Comparison of ENCODE assay signal across 15 mouse cellular contexts in the genomic region with DNA sequence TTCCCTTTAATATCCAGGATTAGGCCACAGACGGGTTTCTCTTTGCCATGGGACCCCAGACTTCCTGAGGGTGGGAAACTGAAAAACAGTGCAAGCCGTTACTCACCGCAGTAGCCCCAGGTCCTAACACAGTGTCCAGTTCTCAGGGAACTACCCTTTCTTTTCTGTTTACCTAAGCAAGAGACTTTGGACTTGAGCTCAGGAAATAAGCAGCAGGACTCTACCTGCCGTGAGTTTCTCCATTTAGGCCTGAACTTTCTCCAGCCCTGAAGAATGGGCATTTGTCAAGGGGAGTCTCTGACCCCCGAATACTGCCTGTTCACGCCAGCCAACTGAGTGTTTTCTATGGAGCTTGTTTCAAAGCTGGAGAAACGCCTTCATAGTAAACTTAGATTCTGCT. TPM values are rescaled to one million over a fixed set of nuclear protein-coding genes. Genes with fewer than 3 reads are reported as not detected.
DNase-seq lines count a peak whose midpoint lies in the region; ATAC-seq lines count a peak whose summit lies in the region.
"Had no signal": no experiment of that assay in that cellular context is flagged by ENCODE, and none has a peak within 500 bp of the region (broad histone marks: within the 10 kb centered on the region; RNA-seq: fewer than 3 reads in every experiment).

No protein-coding gene starts in this region.

- no peak overlapping the region for H3K9ac ChIP-seq in forebrain, embryonic 16.5 days (replicated peaks; ENCODE audit: low read depth, low read length)
- no peak overlapping the region for H3K9ac ChIP-seq in liver, embryonic 13.5 days
- H3K9ac ChIP-seq in liver, embryonic 16.5 days (ENCODE audit: low read depth, low read length), result no peak overlapping the region
- H3K9ac ChIP-seq: limb, embryonic 13.5 days; midbrain, embryonic 15.5 days had no signal

- H3K4me1 ChIP-seq in forebrain, embryonic 10.5 days, result peaks cover 90% of the 10 kb centered on the region
- H3K4me1 ChIP-seq in forebrain, embryonic 16.5 days (replicated peaks; ENCODE audit: control insufficient read depth, insufficient read depth, low read length), result peaks cover 33% of the 10 kb centered on the region
- H3K4me1 ChIP-seq in liver, embryonic 13.5 days (replicated peaks), result peaks cover 39% of the 10 kb centered on the region
- no peaks in the 10 kb centered on the region; the same call in none of the 2 replicates for H3K4me1 ChIP-seq in liver, embryonic 16.5 days (ENCODE audit: control insufficient read depth, low read depth, low read length)

- no peaks in the 10 kb centered on the region for H3K9me3 ChIP-seq in forebrain, embryonic 10.5 days
- no peaks in the 10 kb centered on the region for H3K9me3 ChIP-seq in forebrain, embryonic 16.5 days (ENCODE audit: control insufficient read depth, low read length)
- no peaks in the 10 kb centered on the region for H3K9me3 ChIP-seq in liver, embryonic 13.5 days (replicated peaks)
- no peaks in the 10 kb centered on the region for H3K9me3 ChIP-seq in liver, embryonic 16.5 days (replicated peaks; ENCODE audit: control insufficient read depth, low read length)
- H3K9me3 ChIP-seq: limb, embryonic 13.5 days; midbrain, embryonic 15.5 days had no signal

- DNase-seq in forebrain, embryonic 10.5 days (ENCODE audit: extremely low spot score, low spot score), result no peak
- no peak for DNase-seq in liver, embryonic 13.5 days
- no peak for DNase-seq in liver
- DNase-seq in cerebellum, postnatal 10 days, result no peak
- no peak for DNase-seq in adrenal gland, postnatal 10 days
- no peak for DNase-seq in left cerebral cortex, postnatal 36 days (ENCODE audit: low spot score in 2 of 2)
- DNase-seq: cerebellum, adult 9-11 months; heart, adult 11 months had no signal

- no peak overlapping the region for H3K4me3 ChIP-seq in forebrain, embryonic 10.5 days
- no peak overlapping the region for H3K4me3 ChIP-seq in forebrain, embryonic 16.5 days (replicated peaks; ENCODE audit: low read length)
- H3K4me3 ChIP-seq in liver, embryonic 13.5 days (replicated peaks), result no peak overlapping the region
- no peak overlapping the region for H3K4me3 ChIP-seq in liver, embryonic 16.5 days (ENCODE audit: low read depth, low read length)
- H3K4me3 ChIP-seq: limb, embryonic 13.5 days; midbrain, embryonic 15.5 days had no signal

- WGBS in forebrain, embryonic 10.5 days, result 75% methylated on average over 7 of the region's 7 CpGs
- 70% methylated on average over 7 of the region's 7 CpGs for WGBS in forebrain, embryonic 16.5 days
- 55% methylated on average over 7 of the region's 7 CpGs for WGBS in liver, embryonic 13.5 days (ENCODE audit: insufficient replicate concordance)
- WGBS in liver, embryonic 16.5 days (ENCODE audit: insufficient replicate concordance), result 46% methylated on average over 7 of the region's 7 CpGs

- ATAC-seq in forebrain, embryonic 16.5 days, result no peak
- ATAC-seq in liver, embryonic 13.5 days (ENCODE audit: low read depth), result no peak
- ATAC-seq in liver, embryonic 16.5 days (ENCODE audit: low read depth), result peak; percentile 66
- ATAC-seq: forebrain, embryonic 14.5 days; lung, postnatal 0 days; midbrain, embryonic 15.5 days had no signal

- H3K27ac ChIP-seq in forebrain, embryonic 10.5 days, result 0 out of 2 replicates have a peak overlapping the region, but pooled peaks have one; percentile 20
- no peak overlapping the region for H3K27ac ChIP-seq in forebrain, embryonic 16.5 days (ENCODE audit: low read length)
- H3K27ac ChIP-seq in liver, embryonic 13.5 days, result 0 out of 2 replicates have a peak overlapping the region, but pooled peaks have one; percentile 18
- H3K27ac ChIP-seq in liver, embryonic 16.5 days (ENCODE audit: low read length), result peak overlapping the region; percentile 62
- H3K27ac ChIP-seq: limb, embryonic 13.5 days; midbrain, embryonic 15.5 days had no signal

- H3K4me2 ChIP-seq in forebrain, embryonic 16.5 days (ENCODE audit: low read length), result no peak overlapping the region
- no peak overlapping the region for H3K4me2 ChIP-seq in liver, embryonic 13.5 days
- H3K4me2 ChIP-seq in liver, embryonic 16.5 days (ENCODE audit: low read depth, low read length), result peak overlapping the region; percentile 24; the same call in 1 of the 2 replicates
- H3K4me2 ChIP-seq: limb, embryonic 13.5 days; midbrain, embryonic 15.5 days had no signal

- intact Hi-C loops in left cerebral cortex, postnatal 36 days (cut with DNase I), result no loop called here

- H3K27me3 ChIP-seq in forebrain, embryonic 10.5 days (ENCODE audit: poor library complexity, severe bottlenecking), result no peaks in the 10 kb centered on the region
- no peaks in the 10 kb centered on the region for H3K27me3 ChIP-seq in forebrain, embryonic 16.5 days (replicated peaks; ENCODE audit: control insufficient read depth, insufficient read depth, low read length)
- H3K27me3 ChIP-seq in liver, embryonic 13.5 days, result no peaks in the 10 kb centered on the region
- no peaks in the 10 kb centered on the region for H3K27me3 ChIP-seq in liver, embryonic 16.5 days (ENCODE audit: control insufficient read depth, insufficient read depth, low read depth, low read length)
- H3K27me3 ChIP-seq: limb, embryonic 13.5 days; midbrain, embryonic 15.5 days had no signal

- peaks cover 31% of the 10 kb centered on the region for H3K36me3 ChIP-seq in forebrain, embryonic 10.5 days (replicated peaks)
- no peaks in the 10 kb centered on the region for H3K36me3 ChIP-seq in forebrain, embryonic 16.5 days (ENCODE audit: control insufficient read depth, insufficient read depth)
- H3K36me3 ChIP-seq in liver, embryonic 13.5 days, result no peaks in the 10 kb centered on the region
- H3K36me3 ChIP-seq in liver, embryonic 16.5 days (ENCODE audit: control insufficient read depth, insufficient read depth), result no peaks in the 10 kb centered on the region
- H3K36me3 ChIP-seq: limb, embryonic 13.5 days; midbrain, embryonic 15.5 days had no signal

RNA-seq across cellular contexts. Expression of a gene that starts 31.7 kb away (rescaled TPM):
- polyA plus RNA-seq in forebrain, embryonic 10.5 days (2016; fragmentation: Nextera tagmentation; extraction: Ambion mirVana), result 57.2 and 59.4 TPM in 2 replicates
- polyA plus RNA-seq in forebrain, embryonic 16.5 days (2015; fragmentation: Nextera tagmentation; extraction: Ambion mirVana), result 67.7 and 76.8 TPM in 2 replicates
- polyA plus RNA-seq in liver, embryonic 13.5 days (2015; fragmentation: Nextera tagmentation; extraction: Ambion mirVana), result 11.7 and 12.8 TPM in 2 replicates
- 18.0 and 21.2 TPM in 2 replicates for polyA plus RNA-seq in liver, embryonic 16.5 days (2015; fragmentation: Nextera tagmentation; extraction: Ambion mirVana)
- 100 to 1,000 TPM; 157 to 169 TPM for total RNA-seq in adrenal gland, postnatal 10 days (2021)
- total RNA-seq in left cerebral cortex, postnatal 36 days (2021), result 100 to 1,000 TPM; 153 to 173 TPM
- total RNA-seq: MEL had no signal
